Mouse (Mus musculus) embryo, embryonic 9.5 days (tissue): Measurements from ENCODE around the gene Olfr1208.

Source experiments
- DNase-seq: peaks from one replicate; pipeline ENCODE4 v3.0.0-alpha.2; 2017; ENCODE audit errors: extremely low spot score

Olfr1208 gene

DNA sequence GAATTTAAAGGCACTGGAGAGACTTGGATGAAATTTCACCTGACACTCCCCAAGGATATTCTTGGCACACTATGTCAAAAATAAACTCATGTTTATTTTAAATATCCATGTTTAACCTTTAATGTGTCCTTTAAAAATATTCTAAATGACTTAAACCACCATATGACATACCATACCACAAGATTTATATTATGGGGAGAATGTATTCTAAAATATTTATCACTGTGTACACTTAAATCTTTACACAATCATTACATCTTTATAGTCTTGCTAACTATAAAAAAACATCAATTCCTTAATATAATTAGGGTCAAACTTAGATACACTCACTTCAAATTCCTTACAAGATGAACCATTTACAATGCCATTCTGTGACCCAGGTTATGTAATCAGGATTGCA is at the start of gene Olfr1208:
Gene Olfr1208 (minus strand): TSS at position 101 of the 400 bp plus-strand sequence.
- no peak for DNase-seq

- DNase-seq = no peak
Measured at GRCm38 (mm10) chr2:88938011-88938410, 35.9 kb upstream of the Olfr1208 start, which contains the start of gene Olfr1211. Gene Olfr1211, minus strand, starts transcription at chr2:88938111.

DNA sequence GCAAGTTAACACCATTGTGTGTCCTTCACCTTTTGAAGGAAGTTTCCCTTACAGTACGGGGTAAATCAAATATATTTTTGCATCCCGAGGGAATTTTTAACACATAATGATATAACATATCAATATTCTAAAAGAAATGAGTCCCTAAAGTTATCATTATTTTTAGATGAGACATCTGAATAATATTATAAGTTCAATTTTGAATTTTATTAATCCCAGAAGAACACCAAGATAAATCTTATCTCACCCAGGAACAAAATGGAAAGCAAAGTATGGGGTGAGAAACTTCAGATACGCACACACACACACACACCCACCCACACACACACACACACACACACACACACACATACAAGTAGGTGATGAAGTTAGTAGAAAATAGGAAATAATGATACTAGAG is 12.9 kb upstream of the Olfr1208 start, which contains the start of gene Olfr1209:
Gene Olfr1209 (minus strand): TSS at position 101 of the 400 bp plus-strand sequence.
- no peak for DNase-seq

GRCm38 (mm10) chr2:88862931-88863330 is 39.2 kb downstream of the Olfr1208 start, which contains the start of gene Olfr1206:
Gene Olfr1206, plus strand, starts transcription at chr2:88863231.
- DNase-seq = no peak

- DNase-seq = no peak
Measured at GRCm38 (mm10) chr2:88848992-88849391, 53.1 kb downstream of the Olfr1208 start, which contains the start of gene Olfr1204. Gene Olfr1204, plus strand, starts transcription at chr2:88849292.
